Mouse (Mus musculus): ENCODE data around the gene Kcnb1.
A peak's percentile ranks its signal among the peaks of the same experiment; 100 is the strongest.

Gene Kcnb1

DNA sequence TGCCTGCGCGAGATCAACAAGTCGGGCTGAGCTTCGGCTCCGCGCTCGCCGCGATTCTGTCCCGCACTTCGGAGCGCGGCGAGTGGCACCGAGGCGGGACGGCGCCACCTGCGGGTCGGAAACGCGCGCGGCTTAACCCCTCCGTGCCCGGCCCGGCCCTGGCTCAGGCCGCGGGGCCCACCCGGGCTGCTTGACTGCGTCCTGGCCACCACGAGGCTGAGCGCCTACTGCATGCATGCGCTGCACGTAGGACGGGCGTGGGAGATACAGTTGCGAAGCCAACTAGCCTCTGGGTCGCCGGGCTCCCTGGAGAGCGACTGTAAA, at the start of gene Kcnb1:
TSS of gene Kcnb1 (minus strand) at position 80 of the 324 bp plus-strand sequence.
- DNase-seq (ENCODE audit: low read depth, low spot score), result peak; percentile 75

DNA sequence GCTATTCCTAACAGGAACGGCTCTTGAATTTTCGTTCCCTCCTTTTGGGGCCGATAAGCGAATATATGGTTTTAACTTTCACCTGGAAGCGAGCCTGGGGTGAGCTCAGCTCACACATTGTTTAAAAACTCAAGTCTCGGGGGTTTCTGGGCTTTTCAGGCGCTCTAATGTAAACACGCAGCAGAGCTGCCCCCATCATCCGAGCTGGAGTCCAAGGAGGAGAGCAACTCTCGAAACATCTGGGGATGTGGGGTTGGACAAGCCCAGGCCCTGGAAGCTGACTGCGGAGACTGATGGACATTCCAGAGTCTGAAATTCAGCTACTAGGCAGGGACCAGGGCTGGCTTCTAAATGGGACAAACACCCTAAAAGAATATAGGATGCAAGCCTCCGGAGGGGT, 49.3 kb upstream of the Kcnb1 start:
- DNase-seq (ENCODE audit: low read depth, low spot score), result no peak

DNA sequence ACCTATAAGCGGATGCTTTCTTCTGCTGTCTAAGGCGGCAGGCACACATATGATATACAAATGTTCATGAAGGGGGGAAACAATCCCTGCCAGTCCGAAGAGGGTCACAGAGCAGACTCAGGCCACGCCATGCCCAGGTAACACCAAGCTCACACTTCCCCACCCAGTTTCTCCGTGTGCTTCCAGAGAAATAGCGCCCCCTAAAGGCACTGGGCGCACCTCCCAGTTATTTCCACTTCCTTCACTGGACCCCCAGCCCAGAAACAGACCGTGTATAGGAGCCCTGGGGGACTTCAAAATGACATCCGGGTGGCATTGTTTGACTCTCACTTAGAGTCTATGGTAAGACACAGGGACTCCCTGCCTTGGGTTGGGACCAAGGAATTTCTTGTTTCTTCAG, 47.3 kb upstream of the Kcnb1 start:
- DNase-seq (ENCODE audit: low read depth, low spot score), result peak; percentile 56

DNA sequence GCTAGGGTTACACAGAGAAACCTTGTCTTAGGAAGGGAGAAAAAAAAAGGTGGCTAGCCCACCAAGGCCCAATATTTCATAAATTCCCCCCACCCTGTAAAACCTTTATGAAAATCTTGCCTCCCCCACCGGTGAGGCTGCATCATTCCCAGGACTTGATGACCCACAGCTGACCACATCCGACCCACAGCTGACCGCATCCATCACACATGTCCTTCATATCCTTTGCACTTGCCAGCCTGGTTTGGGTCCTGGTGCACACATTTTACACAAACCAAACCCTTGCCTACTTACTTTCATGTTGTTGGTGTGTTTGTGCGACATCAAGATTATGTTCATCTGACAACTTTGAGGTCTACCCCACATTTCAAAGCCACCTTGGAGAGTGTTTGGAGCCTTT, 46.2 kb upstream of the Kcnb1 start:
- DNase-seq (ENCODE audit: low read depth, low spot score), result no peak

DNA sequence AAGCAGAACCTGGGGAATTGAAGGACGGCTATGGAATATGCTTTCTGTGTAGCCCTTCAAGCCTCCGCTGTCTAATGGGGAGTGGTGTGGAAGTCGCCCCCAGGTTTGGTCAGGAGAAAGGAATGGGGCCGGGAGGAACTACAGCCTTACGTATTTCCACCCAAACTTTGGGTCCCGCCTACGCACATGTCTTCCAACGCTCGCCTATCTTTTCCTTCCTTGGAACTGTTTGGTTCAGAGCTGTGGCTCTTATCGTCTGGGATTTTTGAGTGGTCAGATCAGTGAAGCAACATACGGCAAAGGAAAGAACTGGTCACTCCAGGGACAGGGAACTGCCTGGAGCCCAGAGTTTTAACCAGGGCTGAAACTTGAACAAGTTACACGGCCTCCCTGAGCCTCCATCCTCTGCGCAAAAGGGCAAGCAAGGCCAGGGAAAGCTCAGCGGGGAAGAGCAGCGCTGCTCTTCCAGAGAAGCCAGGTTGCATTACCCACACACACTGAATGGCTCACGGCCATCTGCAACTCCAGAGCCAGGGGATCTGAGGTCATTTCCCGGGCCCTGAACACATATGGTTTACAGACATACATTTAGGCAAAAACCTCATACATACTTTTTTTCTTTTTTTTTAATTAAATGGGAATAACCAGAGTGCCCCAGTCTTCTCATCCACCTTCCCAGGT, 45.5 kb upstream of the Kcnb1 start:
- DNase-seq (ENCODE audit: low read depth, low spot score), result no peak

DNA sequence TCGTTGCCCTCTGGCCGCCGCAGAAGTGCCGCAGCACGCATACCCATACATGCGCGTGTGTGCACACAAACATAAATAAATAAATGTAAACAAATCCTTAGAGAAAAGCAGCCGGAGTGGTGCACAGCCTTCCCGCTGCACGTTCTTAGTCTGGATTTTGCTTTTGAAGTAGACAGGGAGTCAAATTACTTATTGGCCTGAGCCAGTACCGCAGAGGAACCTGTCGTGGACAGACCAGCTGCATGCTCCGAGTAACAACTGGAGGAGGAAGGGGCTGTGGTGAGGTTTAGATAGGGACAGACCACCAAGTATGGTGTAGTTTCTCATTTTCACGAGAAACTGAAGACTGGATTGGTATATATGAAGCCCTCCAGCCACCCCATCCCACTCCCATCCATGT, 43.8 kb upstream of the Kcnb1 start:
- DNase-seq (ENCODE audit: low read depth, low spot score), result no peak

DNA sequence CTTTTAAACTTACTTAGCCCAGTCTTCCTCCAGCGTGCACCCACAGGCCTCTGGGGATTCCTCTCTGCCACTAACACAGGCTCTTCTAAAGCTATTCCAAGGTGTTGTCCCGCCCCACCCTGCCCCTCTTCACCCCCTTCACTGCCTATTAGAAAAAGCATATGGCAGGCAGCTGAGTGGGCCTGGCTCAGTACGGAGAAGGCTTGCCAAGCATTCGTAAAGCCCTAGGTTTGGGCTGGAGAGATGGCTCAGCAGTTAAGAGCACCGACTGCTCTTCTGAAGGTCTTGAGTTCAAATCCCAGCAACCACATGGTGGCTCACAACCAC, 43.0 kb upstream of the Kcnb1 start:
- no peak for DNase-seq (ENCODE audit: low read depth, low spot score)

DNA sequence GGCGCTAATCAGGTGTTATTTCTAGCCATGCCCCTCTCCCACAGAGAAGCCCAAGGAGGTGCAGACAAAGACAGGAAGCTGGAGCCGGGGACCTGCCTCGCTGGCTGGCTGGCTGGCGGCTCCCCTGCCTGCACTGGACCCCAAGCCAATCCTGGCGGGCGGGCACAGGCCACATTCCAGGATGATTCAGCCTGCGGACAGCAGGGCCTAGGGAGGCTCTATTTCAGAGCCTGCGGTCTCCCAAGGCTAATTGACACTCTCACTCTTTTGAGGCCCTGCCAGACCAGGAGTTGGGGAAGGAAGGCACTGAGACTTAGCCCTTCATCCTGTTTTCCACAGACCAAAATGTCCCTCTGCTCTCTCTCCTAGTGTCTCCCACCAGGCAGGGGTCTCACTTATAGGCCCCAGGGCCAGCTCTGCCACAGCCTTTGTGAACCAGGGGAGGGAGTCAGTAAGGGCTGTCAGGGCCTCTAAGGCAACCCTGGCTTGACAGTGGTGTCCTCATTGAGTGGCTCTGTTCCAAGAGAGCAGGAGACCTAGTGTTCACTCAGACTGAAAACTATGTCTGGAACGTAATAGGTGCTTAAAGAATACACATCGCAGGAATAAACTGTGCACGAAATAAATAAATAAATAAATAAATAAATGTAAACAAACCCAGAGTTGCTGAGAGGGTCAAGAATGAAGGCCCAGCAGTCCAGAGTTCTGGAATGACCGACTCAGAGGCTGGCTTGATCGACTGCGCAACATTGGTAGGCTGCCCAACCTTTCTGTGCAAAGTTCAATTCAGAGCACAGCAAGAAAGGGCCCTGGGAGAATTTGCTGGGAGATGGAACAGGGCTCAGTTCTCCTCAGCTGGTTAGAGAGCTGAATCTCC, 42.4 kb upstream of the Kcnb1 start:
- DNase-seq (ENCODE audit: low read depth, low spot score), result no peak

DNA sequence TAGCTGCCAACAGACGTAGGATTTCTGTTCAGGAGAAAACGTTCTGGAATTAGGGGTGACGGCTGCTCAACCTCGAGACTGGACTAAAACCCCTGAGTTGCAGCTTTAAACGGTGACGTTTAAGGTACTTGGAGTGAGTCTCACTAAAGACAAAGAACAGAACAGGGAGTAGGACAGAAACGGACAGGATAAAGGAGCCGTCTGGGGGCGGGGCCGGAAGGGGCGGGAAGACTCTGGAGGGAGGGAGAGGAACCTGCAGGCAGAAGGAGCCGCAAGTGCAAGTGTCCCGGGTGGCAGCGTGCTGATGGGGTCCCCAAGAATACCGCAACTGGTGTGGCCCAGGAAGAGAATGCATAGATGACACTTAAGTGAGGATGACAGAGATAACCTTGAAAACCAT, 40.6 kb upstream of the Kcnb1 start:
- DNase-seq (ENCODE audit: low read depth, low spot score), result peak; percentile 77

DNA sequence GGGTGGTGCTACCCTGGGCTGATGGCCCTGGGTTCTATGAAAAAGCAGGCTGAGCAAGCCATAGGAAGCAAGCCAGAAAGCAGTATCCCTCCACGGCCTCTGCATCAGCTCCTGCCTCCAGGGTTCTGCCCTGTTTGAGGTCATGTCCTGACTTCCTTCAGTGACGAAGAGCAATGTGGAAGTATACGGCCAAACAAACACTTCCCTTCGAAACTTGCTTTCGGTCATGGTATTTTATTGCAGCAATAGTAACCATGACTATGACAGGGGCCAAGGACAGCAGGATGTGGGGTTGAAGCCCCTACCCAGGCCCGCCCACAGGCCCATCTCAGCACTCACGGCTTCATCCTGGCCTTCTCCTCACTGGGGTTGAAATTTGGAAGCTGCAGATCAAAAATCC, 35.0 kb upstream of the Kcnb1 start:
- no peak for DNase-seq (ENCODE audit: low read depth, low spot score)

DNA sequence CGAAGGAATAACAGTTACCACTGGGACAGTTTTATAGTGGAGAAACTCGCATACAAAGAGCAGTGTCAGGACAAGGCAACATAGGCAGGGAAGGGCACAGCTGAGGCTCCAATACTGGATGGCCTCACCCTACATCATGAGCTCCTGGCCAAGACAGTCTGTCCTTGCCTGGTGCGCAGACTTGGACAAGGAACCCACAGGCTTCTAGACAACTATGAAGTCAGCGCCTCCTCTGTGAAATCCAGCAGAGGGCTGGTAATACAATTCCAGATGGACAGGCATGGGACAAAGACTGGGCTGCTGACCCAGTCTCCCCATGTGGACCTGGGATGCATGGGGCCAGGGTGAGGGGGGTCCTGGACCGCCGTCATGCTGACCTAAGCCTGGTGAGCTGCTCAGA, 34.2 kb upstream of the Kcnb1 start:
- no peak for DNase-seq (ENCODE audit: low read depth, low spot score)

DNA sequence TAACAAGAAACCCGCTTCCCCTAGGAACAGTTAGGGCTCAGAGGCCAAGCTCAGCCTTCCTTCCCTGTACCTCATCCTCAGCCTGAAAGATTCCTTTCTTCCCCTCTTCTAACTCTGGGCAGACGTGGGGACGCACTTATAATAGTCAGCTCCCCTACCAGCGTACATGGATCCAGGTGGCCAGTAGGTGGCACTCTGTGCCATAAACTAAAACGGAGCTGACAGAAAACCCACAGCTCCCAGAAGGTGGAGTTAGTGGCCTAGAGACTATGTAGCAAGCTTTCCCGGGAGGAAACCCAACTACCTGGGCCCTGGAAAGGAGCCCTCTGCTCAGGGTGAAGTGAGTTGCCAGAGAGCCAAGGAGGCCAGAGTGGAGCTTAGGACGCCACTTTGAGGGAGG, 32.2 kb upstream of the Kcnb1 start:
- DNase-seq (ENCODE audit: low read depth, low spot score), result peak; percentile 91

DNA sequence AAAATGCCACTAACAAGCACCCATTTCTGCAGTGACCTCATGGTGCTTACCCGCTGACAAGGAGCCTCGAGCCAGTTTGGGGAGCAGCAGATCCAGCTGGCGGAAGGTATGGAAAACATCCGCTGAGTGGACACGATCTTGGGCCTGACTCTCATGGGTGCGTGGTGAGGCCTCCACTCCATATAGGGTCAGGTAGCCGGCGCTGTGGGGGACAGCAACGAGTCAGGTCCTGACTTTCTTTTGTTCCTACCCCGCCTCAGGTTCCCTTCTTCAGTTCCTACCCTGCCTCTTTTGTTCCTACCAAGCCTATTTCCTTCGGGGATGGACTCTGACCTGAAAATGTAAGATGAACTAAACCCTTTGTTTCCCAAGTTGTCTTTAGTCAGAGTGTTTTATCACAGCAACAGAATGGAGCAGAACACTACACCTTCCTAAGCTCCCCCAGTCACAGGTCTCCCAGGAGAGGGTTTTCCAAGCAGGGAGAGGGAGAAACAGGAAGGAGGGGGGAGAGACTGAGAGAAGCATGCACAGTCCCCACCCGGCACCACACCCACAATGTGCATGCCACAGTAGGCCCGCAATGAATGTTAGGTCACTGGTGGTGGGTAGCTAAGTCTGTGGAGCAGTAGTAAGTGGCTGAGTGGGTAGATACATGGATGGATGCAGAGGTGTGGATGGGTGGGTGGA, 31.3 kb upstream of the Kcnb1 start:
- DNase-seq (ENCODE audit: low read depth, low spot score), result peak; percentile 70

DNA sequence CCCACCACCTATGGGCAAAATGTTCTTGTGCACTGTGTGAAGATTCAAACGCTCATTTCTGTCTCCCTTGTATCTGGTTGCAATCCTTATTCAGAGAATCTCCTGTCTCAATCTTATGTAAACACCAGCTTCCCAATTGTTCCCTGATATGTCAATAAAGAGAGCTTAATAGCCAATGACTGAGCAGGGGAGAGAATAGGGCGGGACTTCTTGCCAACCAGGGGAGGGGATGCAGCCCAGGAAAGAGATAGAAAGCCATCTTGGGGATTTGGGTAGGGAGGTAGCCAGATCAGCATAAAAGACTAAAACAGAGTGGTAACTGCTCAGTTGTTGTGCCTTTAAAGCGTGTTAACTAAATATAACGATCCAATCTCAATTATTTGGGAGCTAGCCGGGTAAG, 30.8 kb upstream of the Kcnb1 start:
- peak; percentile 85 for DNase-seq (ENCODE audit: low read depth, low spot score)

DNA sequence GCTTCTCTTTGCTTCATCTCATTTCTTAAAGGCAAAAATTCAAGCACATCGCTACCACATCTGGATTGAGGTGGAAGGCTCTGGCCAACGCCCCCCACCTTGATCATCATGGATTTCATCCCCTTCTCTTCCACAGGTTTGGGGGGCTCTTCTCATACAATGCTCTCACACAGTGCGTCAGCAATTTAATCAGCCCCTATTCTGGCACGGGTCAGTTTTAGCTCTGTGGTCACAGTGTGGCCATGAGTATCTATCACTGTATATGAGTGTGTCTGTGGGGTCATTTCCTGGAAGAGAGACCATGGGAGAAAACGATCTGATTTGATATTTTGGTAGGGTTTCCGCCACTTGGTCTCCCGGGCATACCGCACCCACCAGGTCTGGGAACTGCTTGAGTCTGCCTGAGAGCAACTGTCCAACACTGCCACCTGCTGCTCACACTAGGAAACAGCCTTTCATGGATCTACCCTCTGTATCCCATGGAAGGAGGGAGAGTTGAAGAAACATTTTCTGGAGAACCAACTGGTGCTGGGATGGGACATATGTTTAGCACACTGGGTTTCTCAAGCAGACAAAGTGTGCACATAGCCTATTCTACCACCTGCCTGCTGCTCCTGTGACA, 29.3 kb upstream of the Kcnb1 start:
- peak; percentile 91 for DNase-seq (ENCODE audit: low read depth, low spot score)

DNA sequence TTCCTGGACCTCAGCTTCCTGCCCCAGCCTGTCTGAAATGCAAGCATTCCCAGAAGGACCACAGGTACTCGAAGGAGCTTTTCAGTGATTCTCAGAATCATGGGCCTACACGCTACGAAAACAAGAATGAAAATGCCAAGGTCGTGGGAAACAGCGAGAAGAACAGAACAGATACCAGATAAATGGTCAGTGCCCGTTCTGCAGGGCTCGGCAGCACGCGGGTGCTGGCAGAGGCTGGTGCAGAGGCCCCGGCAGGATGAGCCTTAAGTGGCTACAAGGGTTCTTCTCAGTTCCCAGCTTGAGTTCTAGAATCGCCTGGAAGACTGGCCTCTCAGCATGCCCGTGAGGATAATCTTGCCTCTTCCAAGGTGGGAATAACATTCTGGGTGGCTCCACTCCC, 23.7 kb upstream of the Kcnb1 start:
- DNase-seq (ENCODE audit: low read depth, low spot score), result no peak

DNA sequence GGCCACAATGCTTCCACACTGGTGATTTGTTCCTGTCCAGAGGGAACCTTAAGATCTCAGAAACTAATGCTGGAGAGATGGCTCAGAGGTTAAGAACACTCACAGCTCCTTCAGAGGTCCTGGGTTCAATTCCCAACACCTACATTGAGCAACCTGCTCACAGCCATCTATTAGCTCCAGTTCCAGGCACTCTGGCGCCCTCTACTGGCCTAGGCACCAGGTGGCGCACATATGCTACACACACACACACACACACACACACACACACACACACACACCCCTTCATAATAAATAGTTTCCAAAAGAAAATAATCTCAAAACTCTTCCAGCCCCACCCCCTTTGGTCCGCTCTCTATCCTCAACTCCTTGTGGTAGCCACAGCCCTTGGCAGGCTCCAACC, 23.1 kb upstream of the Kcnb1 start:
- peak; percentile 79 for DNase-seq (ENCODE audit: low read depth, low spot score)

DNA sequence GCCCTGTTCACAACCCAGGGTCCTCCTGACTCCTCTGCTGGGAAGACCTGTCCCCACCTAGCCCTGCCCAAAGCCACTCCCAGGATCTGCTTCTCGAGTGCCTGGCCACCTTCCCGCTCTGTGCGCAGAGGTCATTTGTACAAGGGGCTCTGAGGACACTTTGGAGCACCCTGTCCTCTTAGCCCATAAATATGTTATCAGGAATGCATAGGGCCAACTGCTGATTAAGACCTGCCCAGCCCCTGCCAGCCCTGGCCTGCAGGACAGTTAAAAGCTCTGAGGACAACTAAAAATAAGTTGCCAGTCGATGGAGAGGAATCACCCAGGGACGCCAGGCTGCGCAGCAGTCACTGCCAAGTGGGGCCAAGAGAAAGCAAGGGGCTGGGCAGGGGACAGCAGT, 22.6 kb upstream of the Kcnb1 start:
- no peak for DNase-seq (ENCODE audit: low read depth, low spot score)

DNA sequence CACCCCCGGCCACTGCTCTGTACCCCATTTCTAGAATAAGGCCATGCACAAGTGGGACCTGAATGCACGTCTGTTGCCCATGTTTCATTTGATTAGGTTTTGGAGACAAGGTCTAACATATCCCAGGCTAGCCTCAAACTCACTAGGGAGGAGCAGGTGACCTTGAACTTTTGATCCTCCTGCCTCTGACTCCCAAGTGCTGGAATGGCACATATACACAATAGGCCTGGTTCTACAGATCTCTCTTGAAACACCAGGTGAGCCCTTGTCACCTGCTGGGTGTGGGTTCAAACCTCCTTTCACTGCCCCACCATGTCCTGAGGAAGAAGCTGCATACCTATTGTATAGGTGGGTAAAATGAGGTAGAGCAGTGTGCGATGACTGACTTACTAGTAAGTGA, 22.1 kb upstream of the Kcnb1 start:
- DNase-seq (ENCODE audit: low read depth, low spot score), result peak; percentile 52

DNA sequence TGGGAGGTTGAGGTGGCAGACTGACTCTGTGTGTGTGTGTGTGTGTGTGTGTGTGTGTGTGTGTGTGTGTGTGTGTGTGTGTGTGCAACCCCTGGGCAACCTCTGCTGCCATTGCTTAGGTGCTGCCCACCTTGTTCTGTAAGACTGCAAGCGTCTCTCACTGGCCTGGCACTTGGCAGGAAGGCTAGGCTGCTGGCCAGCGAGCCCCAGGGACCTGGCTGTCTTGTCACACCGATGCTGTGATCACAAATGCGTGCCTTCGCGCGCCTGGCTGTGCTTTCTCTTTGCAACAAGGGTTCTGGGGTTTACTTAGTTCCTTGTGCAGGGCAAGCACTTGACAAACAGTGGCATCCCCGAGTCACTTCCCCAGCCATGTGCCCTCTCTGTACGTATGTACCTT, 19.9 kb upstream of the Kcnb1 start:
- no peak for DNase-seq (ENCODE audit: low read depth, low spot score)

DNA sequence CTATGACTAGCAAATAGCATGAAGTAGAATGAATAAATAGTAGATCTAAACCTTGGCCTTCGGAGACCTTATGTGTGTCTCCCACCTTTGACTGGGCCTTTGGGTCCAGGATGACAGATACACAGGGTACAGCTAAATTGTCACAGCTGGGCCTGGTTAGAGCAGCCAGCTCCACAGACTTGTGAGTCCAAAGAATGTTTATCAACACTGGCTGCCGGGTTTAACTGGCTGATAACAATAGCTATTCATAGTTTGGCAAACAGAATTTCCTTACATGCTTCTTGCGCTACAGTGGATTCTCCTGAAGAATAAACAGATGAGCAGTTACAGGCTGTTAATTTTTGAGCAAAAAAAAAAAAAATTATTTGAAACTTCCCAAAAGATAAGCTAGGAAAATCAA, 19.0 kb upstream of the Kcnb1 start:
- DNase-seq (ENCODE audit: low read depth, low spot score), result no peak

DNA sequence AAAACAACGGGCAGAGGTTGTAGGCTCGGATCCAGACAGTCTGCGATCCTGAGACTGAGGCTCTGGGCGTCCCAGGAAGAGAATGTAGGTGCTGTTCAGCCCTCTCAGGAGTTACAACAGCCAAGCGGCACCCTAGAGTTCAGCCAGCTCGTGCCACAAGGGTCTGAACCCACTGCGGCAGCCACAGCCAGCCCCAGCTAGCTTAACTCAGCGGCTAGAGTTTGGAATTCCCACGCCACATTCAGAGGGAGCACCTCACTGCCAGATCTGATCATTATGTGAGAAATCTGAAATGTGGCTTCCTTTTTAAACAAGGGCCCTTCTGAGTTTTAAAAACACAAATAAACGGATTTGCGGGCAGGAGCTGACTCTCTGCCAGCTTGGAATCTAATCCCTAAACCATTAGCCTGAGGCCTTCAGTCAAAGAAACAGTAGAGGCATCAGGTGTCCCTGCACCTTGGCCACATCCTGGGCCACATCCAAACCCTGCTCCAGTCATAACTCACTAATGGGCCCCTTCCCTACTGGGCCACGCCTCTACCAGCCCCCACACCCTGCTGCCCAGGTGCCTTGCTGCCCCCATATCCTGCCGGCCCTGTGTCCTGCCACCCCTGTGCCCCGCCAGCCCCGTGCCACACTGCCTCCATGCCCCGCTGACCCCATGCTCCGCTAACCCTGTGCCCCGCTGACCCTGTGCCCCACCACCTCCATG, 16.1 kb upstream of the Kcnb1 start:
- no peak for DNase-seq (ENCODE audit: low read depth, low spot score)
